20 mouse cellular contexts compared by ENCODE assay signal in the genomic region with DNA sequence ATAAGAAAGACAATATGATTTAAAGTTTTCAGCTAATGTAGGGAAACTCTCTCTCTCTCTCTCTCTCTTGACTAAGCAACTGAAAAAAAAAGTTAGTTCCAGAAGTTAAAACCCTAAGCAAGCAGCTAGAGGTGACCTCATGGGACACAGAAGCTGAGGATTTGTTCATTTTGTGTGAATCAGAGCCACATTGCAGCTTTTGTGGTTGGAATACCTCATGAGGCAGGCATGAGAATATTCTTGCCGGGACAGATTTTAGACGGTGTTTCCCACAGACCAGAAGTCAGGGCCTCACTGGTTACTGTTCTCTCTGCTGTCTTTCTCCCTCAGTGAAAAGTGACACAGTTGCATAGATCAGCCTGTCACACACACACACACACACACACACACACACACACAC.
"Had no signal": no experiment of that assay in that cellular context is flagged by ENCODE, and none has a peak within 500 bp of the region (broad histone marks: within the 10 kb centered on the region; RNA-seq: fewer than 3 reads in every experiment).

No protein-coding gene starts in this region.

- ATAC-seq: liver, embryonic 12.5 days had no signal

- H3K4me3 ChIP-seq: kidney, embryonic 15.5 days; limb, embryonic 10.5 days; limb, embryonic 13.5 days; liver, embryonic 12.5 days; liver, embryonic 15.5 days; lung, embryonic 15.5 days; neural tube, embryonic 12.5 days; neural tube, embryonic 15.5 days had no signal

- H3K4me2 ChIP-seq: kidney, embryonic 15.5 days; limb, embryonic 13.5 days; liver, embryonic 12.5 days; liver, embryonic 15.5 days; lung, embryonic 15.5 days; midbrain, embryonic 11.5 days; neural tube, embryonic 12.5 days; neural tube, embryonic 15.5 days had no signal

- H3K27me3 ChIP-seq: kidney, embryonic 15.5 days; liver, embryonic 12.5 days; liver, embryonic 15.5 days; lung, embryonic 15.5 days; neural tube, embryonic 12.5 days; neural tube, embryonic 15.5 days had no signal

- DNase-seq: kidney, adult 8-10 months; kidney, postnatal 14 days; kidney, postnatal 4 days; liver; lung, adult 18-20 months; lung, postnatal 10 days; lung, postnatal 4 days; midbrain, embryonic 14.5 days; retina, postnatal 1 day; thymus, adult 2 months; thymus, postnatal 25 days had no signal

- H3K36me3 ChIP-seq: kidney, embryonic 15.5 days; limb, embryonic 10.5 days; limb, embryonic 13.5 days; liver, embryonic 12.5 days; liver, embryonic 15.5 days; lung, embryonic 15.5 days; neural tube, embryonic 12.5 days; neural tube, embryonic 15.5 days had no signal
